Mouse (Mus musculus) spleen, adult 2 months (tissue): ENCODE results near the gene Snx9. TPM values are rescaled to one million over a fixed set of nuclear protein-coding genes. Genes with fewer than 3 reads are reported as not detected.
A peak's percentile ranks its signal among the peaks of the same experiment; 100 is the strongest.

Source experiments
- DNase-seq, 2 experiments: peaks; one replicate each; pipeline versions ENCODE4 v3.0.0 to v3.0.0-alpha.2; 2012 to 2021; ENCODE audit warnings: low spot score in 2 of 2, low read depth in 1 of 2
- H3K27ac ChIP-seq: fragments of 200-500 bp; 2 replicates; pipeline ENCODE4 v1.5.1; 2012; ENCODE audit warnings: low read length, inconsistent platforms; ENCODE audit not compliant: insufficient read depth
- H3K27me3 ChIP-seq: fragments of 200-500 bp; 2 replicates; pipeline ENCODE4 v1.6.1; 2012; ENCODE audit warnings: mild to moderate bottlenecking, moderate library complexity, low read length, inconsistent platforms; ENCODE audit not compliant: control insufficient read depth, insufficient read depth
- H3K36me3 ChIP-seq: fragments of 200-500 bp; 2 replicates; pipeline ENCODE4 v1.6.1; 2012; ENCODE audit warnings: mild to moderate bottlenecking, low read length, inconsistent platforms; ENCODE audit not compliant: control insufficient read depth, insufficient read depth
- H3K4me1 ChIP-seq: fragments of 200-500 bp; 2 replicates; pipeline ENCODE4 v1.6.1; 2011; ENCODE audit warnings: inconsistent platforms; ENCODE audit not compliant: control insufficient read depth, insufficient read depth, insufficient read length
- H3K4me3 ChIP-seq: fragments of 200-500 bp; 2 replicates; pipeline ENCODE4 v1.5.1; 2011; ENCODE audit warnings: mild to moderate bottlenecking, inconsistent platforms; ENCODE audit not compliant: insufficient read depth, insufficient read length; ENCODE audit errors: extremely low read depth
- CTCF ChIP-seq: fragments of 200-500 bp; IDR thresholded peaks from 2 replicates; pipeline ENCODE4 v1.5.1; 2011; ENCODE audit warnings: mild to moderate bottlenecking, inconsistent platforms; ENCODE audit not compliant: insufficient read depth, insufficient read length, insufficient replicate concordance; ENCODE audit errors: extremely low read depth
- POLR2A ChIP-seq: fragments of 200-500 bp; IDR thresholded peaks from 2 replicates; pipeline ENCODE4 v1.6.1; 2011; ENCODE audit warnings: low read depth, low read length, inconsistent platforms
- WGBS: fragments of 180-500 bp; shearing (Covaris S2); methylation state at CpG from one replicate; pipeline ENCODE4 v1.1.7; 2018; 5-methylcytosine and 5-hydroxymethylcytosine counted together
- polyA plus RNA-seq: library from polyadenylated mRNA; depleted of rRNA; stranded (reverse); fragments of >200 nt; gene quantifications from 2 replicates; pipeline ENCODE4 v1.2.3, GENCODE M21; 2012

The Snx9 gene
- polyA plus RNA-seq, 1 experiment = 22.1 TPM

GRCm38 (mm10) chr17:5932161-5932560 lies 91.0 kb downstream of the Snx9 start:
- Histone ChIP-seq H3K27ac (no peak overlapping the region), H3K4me1 (peaks cover 17% of the 10 kb centered on the region; the same call in 1 of the 2 replicates), H3K27me3 (no peaks in the 10 kb centered on the region), H3K36me3 (peaks cover 12% of the 10 kb centered on the region), H3K4me3 (no peak overlapping the region)
- 55% methylated on average over 5 of the region's 5 CpGs for WGBS
- peak in 1 of 2 experiments; percentile 41 for DNase-seq
- TF ChIP-seq POLR2A (no peak), CTCF (no peak)

- WGBS = 1% methylated on average over 30 of the region's 30 CpGs
- peak overlapping the region; percentile 72 for H3K27ac ChIP-seq
- DNase-seq = peak; percentile 81 to 91
- H3K36me3 ChIP-seq = peaks cover 6% of the 10 kb centered on the region; the same call in 1 of the 2 replicates
- no peaks in the 10 kb centered on the region for H3K27me3 ChIP-seq
- H3K4me1 ChIP-seq = peaks cover 17% of the 10 kb centered on the region; the same call in 1 of the 2 replicates
- no peak for TF ChIP-seq POLR2A
- no peak for TF ChIP-seq CTCF
- peak overlapping the region; percentile 42; the same call in 1 of the 2 replicates for H3K4me3 ChIP-seq
Measured at GRCm38 (mm10) chr17:5934554-5935324, 93.6 kb downstream of the Snx9 start.

- no peak for TF ChIP-seq CTCF
- no peak for TF ChIP-seq POLR2A
- peaks cover 18% of the 10 kb centered on the region for H3K4me1 ChIP-seq
- no peaks in the 10 kb centered on the region for H3K27me3 ChIP-seq
- H3K36me3 ChIP-seq = peaks cover 3% of the 10 kb centered on the region; the same call in 1 of the 2 replicates
- peak overlapping the region; percentile 14 for H3K27ac ChIP-seq
- 20% methylated on average over 3 of the region's 3 CpGs for WGBS
- DNase-seq = no peak
- no peak overlapping the region for H3K4me3 ChIP-seq
Measured at GRCm38 (mm10) chr17:5935680-5936079, 94.6 kb downstream of the Snx9 start.

GRCm38 (mm10) chr17:5936276-5936675 lies 95.1 kb downstream of the Snx9 start:
- H3K4me3 ChIP-seq = no peak overlapping the region
- no peak for TF ChIP-seq CTCF
- no peak for TF ChIP-seq POLR2A
- H3K36me3 ChIP-seq = no peaks in the 10 kb centered on the region; the same call in 1 of the 2 replicates
- H3K4me1 ChIP-seq = peaks cover 20% of the 10 kb centered on the region
- no peak for DNase-seq
- H3K27ac ChIP-seq = peak overlapping the region; percentile 14; the same call in 1 of the 2 replicates
- WGBS = 50% methylated on average over 14 of the region's 14 CpGs
- H3K27me3 ChIP-seq = no peaks in the 10 kb centered on the region

GRCm38 (mm10) chr17:5937441-5937840 lies 96.3 kb downstream of the Snx9 start:
- no peak overlapping the region for H3K4me3 ChIP-seq
- no peak overlapping the region for H3K27ac ChIP-seq
- H3K4me1 ChIP-seq = peaks cover 18% of the 10 kb centered on the region
- no peak for DNase-seq
- TF ChIP-seq POLR2A (no peak), CTCF (no peak)
- no peaks in the 10 kb centered on the region; the same call in 1 of the 2 replicates for H3K27me3 ChIP-seq
- WGBS = 83% methylated on average over 2 of the region's 2 CpGs
- no peaks in the 10 kb centered on the region for H3K36me3 ChIP-seq

GRCm38 (mm10) chr17:5939871-5940270 lies 98.7 kb downstream of the Snx9 start:
- H3K4me3 ChIP-seq = no peak overlapping the region
- H3K27ac ChIP-seq = no peak overlapping the region
- 84% methylated on average over 12 of the region's 12 CpGs for WGBS
- TF ChIP-seq CTCF = no peak
- TF ChIP-seq POLR2A = no peak
- H3K27me3 ChIP-seq = no peaks in the 10 kb centered on the region; the same call in 1 of the 2 replicates
- DNase-seq = no peak
- H3K36me3 ChIP-seq = no peaks in the 10 kb centered on the region
- H3K4me1 ChIP-seq = peaks cover 15% of the 10 kb centered on the region

- peaks cover 9% of the 10 kb centered on the region for H3K4me1 ChIP-seq
- TF ChIP-seq CTCF = peak; percentile 69; the same call in 1 of the 2 replicates
- no peak for TF ChIP-seq POLR2A
- H3K27me3 ChIP-seq = no peaks in the 10 kb centered on the region; the same call in 1 of the 2 replicates
- H3K27ac ChIP-seq = no peak overlapping the region
- WGBS = 2% methylated on average over 35 of the region's 38 CpGs
- peak overlapping the region; percentile 66; the same call in 1 of the 2 replicates for H3K4me3 ChIP-seq
- H3K36me3 ChIP-seq = no peaks in the 10 kb centered on the region
- peak; percentile 46 to 84 for DNase-seq
Measured at GRCm38 (mm10) chr17:5940792-5941191, 99.7 kb downstream of the Snx9 start.
